Mouse (Mus musculus) forebrain, postnatal 0 days (tissue): ENCODE results near the gene Cep128. TPM values are rescaled to one million over a fixed set of nuclear protein-coding genes. Genes with fewer than 3 reads are reported as not detected.
A peak's percentile ranks its signal among the peaks of the same experiment; 100 is the strongest.

Experiments used
- ATAC-seq: fragments of 200-750 bp; cut with Nextera tagmentation; 2 replicates; pipeline ENCODE4 v1.8.0; 2017; ENCODE audit warnings: mild to moderate bottlenecking, moderate library complexity
- DNase-seq: peaks from one replicate; pipeline ENCODE4 v3.0.0-alpha.2; 2015
- H3K27ac ChIP-seq: fragments of 300-500 bp; sonication (generic); 2 replicates; pipeline ENCODE4 v1.5.1; 2014; ENCODE audit warnings: low read depth, mild to moderate bottlenecking, antibody characterized with exemption, low read length, moderate library complexity, mixed read lengths
- H3K27me3 ChIP-seq: fragments of 300-500 bp; sonication (generic); 2 replicates; pipeline ENCODE4 v1.6.1; 2014; ENCODE audit warnings: mild to moderate bottlenecking, low read length, mixed read lengths; ENCODE audit not compliant: insufficient read depth
- H3K36me3 ChIP-seq: fragments of 300-500 bp; sonication (generic); 2 replicates; pipeline ENCODE4 v1.6.1; 2014; ENCODE audit warnings: mild to moderate bottlenecking, moderate library complexity; ENCODE audit not compliant: insufficient read depth
- H3K4me1 ChIP-seq: fragments of 300-500 bp; sonication (generic); 2 replicates; pipeline ENCODE4 v1.6.1; 2014; ENCODE audit warnings: antibody characterized with exemption; ENCODE audit not compliant: insufficient read depth
- H3K4me2 ChIP-seq: fragments of 300-500 bp; sonication (generic); 2 replicates; pipeline ENCODE4 v1.6.1; 2014; ENCODE audit warnings: low read depth, mild to moderate bottlenecking, moderate library complexity
- H3K4me3 ChIP-seq: fragments of 300-500 bp; sonication (generic); 2 replicates; pipeline ENCODE4 v1.5.1; 2014; ENCODE audit warnings: low read depth, low read length, mixed read lengths
- H3K9ac ChIP-seq: fragments of 300-500 bp; sonication (generic); 2 replicates; pipeline ENCODE4 v1.6.1; 2014; ENCODE audit warnings: mild to moderate bottlenecking
- H3K9me3 ChIP-seq: fragments of 300-500 bp; sonication (generic); 2 replicates; pipeline ENCODE4 v1.6.1; 2016; ENCODE audit warnings: low read length
- CTCF ChIP-seq: sonication (generic); IDR thresholded peaks from 2 replicates; pipeline ENCODE4 v1.5.1; 2016; ENCODE audit warnings: antibody characterized with exemption, control low read depth, low read depth
- WGBS: fragments of 180-500 bp; shearing (Covaris S2); extraction: QIAGEN DNeasy Blood & Tissue Kit; methylation state at CpG from one replicate; pipeline ENCODE4 v1.1.7; 2014; 5-methylcytosine and 5-hydroxymethylcytosine counted together
- polyA plus RNA-seq: library from polyadenylated mRNA; unstranded; fragments of >200 nt; fragmentation: Nextera tagmentation; extraction: Ambion mirVana; gene quantifications from 2 replicates; pipeline ENCODE4 v1.2.1, GENCODE M21; 2015
- total RNA-seq: library from RNA; depleted of rRNA; stranded (reverse); fragments of >200 nt; gene quantifications from 2 replicates; pipeline ENCODE4 v1.2.3, GENCODE M21; 2014

Gene Cep128
- total and polyA plus RNA-seq, 2 experiments from 2014 or later: 3.0 to 8.4 TPM

DNA sequence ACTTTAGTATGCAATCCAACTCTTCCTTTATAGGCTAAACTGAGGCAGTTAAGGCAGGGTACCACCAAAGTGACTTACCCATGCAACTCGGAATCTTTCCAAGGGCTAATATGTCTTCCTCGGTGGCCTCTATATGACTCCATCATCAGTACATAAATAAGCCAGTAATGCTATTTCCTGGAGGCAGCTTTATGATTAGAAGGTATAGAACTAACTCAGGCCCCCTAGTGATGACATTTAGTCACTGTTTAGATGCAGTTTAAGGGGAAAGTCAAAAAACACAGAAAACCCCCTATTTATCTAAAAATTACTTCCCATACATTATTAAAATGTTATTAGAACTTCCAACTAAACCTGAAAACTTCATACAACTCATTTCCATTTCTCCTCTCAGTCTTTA is 114.6 kb downstream of the Cep128 start:
- ATAC-seq: no peak
- TF ChIP-seq CTCF: no peak
- Histone ChIP-seq H3K9me3 (no peaks in the 10 kb centered on the region), H3K27me3 (no peaks in the 10 kb centered on the region), H3K36me3 (no peaks in the 10 kb centered on the region), H3K4me1 (no peaks in the 10 kb centered on the region), H3K27ac (no peak overlapping the region), H3K4me2 (no peak overlapping the region), H3K4me3 (no peak overlapping the region), H3K9ac (no peak overlapping the region)
- no peak for DNase-seq
- WGBS: 94% methylated on average over 2 of the region's 2 CpGs

DNA sequence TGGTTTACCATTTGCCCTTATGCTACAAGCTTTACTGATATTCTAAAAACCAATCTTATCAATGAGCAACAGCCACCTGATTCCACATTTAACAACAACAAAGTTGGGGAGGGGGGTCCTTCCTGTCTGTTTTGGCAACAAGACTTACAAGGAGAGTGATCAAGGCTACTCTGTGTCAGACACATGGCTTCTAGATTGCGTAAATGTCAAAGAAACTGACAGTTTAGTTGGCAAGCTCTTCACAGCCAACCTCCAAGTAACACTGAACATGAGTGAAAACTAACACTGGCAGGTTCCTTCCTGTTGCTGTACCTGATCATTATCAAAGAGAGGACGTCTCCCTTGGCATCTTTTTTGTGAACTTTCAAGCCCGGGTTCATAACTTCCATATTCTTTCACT is 115.2 kb downstream of the Cep128 start:
- Histone ChIP-seq H3K27ac (no peak overlapping the region), H3K9me3 (no peaks in the 10 kb centered on the region), H3K4me3 (no peak overlapping the region), H3K27me3 (no peaks in the 10 kb centered on the region), H3K4me2 (no peak overlapping the region), H3K36me3 (no peaks in the 10 kb centered on the region), H3K4me1 (no peaks in the 10 kb centered on the region), H3K9ac (no peak overlapping the region)
- 92% methylated on average over 3 of the region's 3 CpGs for WGBS
- DNase-seq (no peak), ATAC-seq (no peak)
- no peak for TF ChIP-seq CTCF

DNA sequence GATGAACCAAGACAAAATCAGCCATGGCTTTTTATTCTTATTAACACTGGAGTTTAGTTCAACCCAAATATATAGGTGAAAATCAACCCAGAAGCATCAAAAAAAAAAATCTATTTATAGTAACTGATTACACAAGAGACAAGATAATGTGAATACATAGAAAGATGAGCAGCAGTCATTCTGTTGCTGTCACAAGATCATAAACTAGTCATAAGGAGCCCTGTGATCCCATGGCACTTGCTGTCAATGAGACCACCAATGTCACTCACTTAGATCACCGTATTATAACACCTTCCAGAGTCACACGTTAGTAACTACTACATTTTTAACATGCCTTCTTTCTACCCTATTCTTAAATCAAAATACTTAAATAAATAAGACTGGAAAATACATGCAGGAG is 118.2 kb downstream of the Cep128 start:
- Histone ChIP-seq H3K4me3 (no peak overlapping the region), H3K27me3 (no peaks in the 10 kb centered on the region), H3K4me2 (no peak overlapping the region), H3K36me3 (no peaks in the 10 kb centered on the region), H3K4me1 (no peaks in the 10 kb centered on the region), H3K9me3 (no peaks in the 10 kb centered on the region), H3K9ac (no peak overlapping the region), H3K27ac (no peak overlapping the region)
- DNase-seq: no peak
- no peak for TF ChIP-seq CTCF
- 72% methylated on average over 2 of the region's 2 CpGs for WGBS
- no peak for ATAC-seq

DNA sequence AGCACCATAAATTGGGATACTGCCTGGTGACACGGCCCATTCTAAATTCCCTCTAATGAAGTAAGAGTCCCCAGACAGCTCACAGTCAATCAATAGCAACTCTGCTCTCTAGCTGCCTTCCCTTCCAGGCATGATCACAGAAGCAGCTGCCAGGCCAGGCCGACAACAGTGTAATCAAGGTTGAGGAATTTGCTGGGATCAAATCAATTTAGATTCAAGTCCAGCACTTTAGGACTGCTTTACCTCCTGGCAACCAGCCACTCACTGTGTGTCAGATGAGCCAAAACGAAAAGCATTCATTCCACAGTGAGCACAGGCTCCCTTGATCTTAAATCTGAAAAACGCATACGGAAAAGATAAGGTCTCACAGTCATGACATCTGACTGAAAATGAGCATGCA is 118.7 kb downstream of the Cep128 start:
- Histone ChIP-seq H3K36me3 (no peaks in the 10 kb centered on the region), H3K27ac (no peak overlapping the region), H3K4me2 (no peak overlapping the region), H3K4me3 (no peak overlapping the region), H3K4me1 (no peaks in the 10 kb centered on the region), H3K9ac (no peak overlapping the region), H3K27me3 (no peaks in the 10 kb centered on the region), H3K9me3 (no peaks in the 10 kb centered on the region)
- 9% methylated on average over 5 of the region's 5 CpGs for WGBS
- ATAC-seq: peak; percentile 66
- TF ChIP-seq CTCF: no peak
- DNase-seq: peak; percentile 20

DNA sequence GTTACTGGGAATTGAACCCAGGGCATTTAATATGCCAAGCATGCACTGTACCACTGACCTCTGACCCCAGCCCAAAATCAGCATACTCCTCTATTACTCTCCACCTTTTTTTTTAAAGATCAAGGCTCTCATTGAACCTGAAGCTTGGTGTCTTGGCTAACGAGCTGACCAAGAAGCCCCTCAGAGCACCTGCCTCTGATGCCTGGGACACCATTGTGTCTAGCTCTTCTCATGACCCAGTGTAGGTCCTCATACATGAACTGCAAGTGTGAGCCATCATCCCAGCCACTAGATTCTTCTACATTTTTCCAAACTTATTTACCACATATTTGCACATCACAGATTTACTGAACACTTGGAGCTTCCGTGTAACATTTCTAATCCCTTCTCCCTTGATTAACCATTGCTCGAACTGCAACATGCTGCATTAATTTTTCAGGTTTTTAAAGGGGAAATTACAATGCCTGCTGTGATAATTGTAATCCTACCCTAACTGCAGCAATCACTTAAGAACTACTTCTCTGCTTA is 119.3 kb downstream of the Cep128 start:
- 28% methylated on average over 3 of the region's 3 CpGs for WGBS
- H3K27me3 ChIP-seq: no peaks in the 10 kb centered on the region
- H3K27ac ChIP-seq: no peak overlapping the region
- H3K9me3 ChIP-seq: no peaks in the 10 kb centered on the region
- no peaks in the 10 kb centered on the region for H3K36me3 ChIP-seq
- DNase-seq (no peak), ATAC-seq (no peak)
- no peak overlapping the region for H3K9ac ChIP-seq
- no peak for TF ChIP-seq CTCF
- no peaks in the 10 kb centered on the region for H3K4me1 ChIP-seq
- no peak overlapping the region for H3K4me2 ChIP-seq
- H3K4me3 ChIP-seq: no peak overlapping the region

DNA sequence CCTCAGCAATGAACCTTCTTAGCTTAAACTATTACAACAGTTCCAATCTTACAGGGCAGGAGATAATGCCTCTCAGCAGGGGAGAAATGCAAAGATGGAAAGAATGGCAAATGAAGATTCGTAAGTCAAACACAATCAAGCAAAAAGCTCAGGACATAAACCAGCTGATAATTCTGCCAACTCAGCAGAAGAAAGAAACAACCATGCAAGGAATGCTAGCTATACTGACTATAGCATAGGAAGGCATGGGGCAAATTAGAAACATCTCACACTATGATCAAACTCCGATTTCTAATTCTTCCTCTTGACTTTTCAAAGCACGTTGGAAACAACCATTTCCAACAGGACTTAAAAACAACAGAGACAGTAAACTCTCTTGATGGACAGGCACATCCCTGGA is 120.5 kb downstream of the Cep128 start:
- no peaks in the 10 kb centered on the region for H3K27me3 ChIP-seq
- H3K36me3 ChIP-seq: no peaks in the 10 kb centered on the region
- ATAC-seq (no peak), DNase-seq (no peak)
- no peaks in the 10 kb centered on the region for H3K9me3 ChIP-seq
- H3K27ac ChIP-seq: no peak overlapping the region
- no peak overlapping the region for H3K9ac ChIP-seq
- TF ChIP-seq CTCF: no peak
- no peaks in the 10 kb centered on the region for H3K4me1 ChIP-seq
- WGBS: 83% methylated on average over 3 of the region's 3 CpGs
- H3K4me2 ChIP-seq: no peak overlapping the region
- H3K4me3 ChIP-seq: no peak overlapping the region

DNA sequence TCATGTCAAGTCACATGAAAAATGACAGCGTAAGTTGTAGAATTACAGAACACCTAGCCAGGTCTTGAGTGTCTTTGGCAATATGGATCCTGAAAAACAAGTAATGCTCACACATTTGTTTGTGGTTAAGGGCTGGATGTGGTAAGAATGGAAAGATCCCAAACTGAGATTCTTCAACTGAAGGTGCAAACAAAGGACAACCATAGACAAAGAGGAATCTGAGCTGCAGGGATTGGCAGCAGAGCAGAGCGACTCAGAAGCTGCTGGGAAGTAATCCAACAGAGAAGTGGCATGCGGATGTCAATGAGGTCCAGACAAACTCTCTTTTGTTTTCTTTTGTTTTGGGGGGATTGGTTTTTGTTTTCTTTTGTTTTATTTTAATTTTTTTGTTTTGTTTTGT is 121.4 kb downstream of the Cep128 start:
- TF ChIP-seq CTCF: no peak
- no peak overlapping the region for H3K4me3 ChIP-seq
- H3K9me3 ChIP-seq: no peaks in the 10 kb centered on the region
- H3K9ac ChIP-seq: no peak overlapping the region
- no peak overlapping the region for H3K27ac ChIP-seq
- no peaks in the 10 kb centered on the region for H3K27me3 ChIP-seq
- WGBS: 55% methylated on average over 3 of the region's 3 CpGs
- H3K4me1 ChIP-seq: no peaks in the 10 kb centered on the region
- no peak overlapping the region for H3K4me2 ChIP-seq
- DNase-seq (no peak), ATAC-seq (no peak)
- H3K36me3 ChIP-seq: no peaks in the 10 kb centered on the region

DNA sequence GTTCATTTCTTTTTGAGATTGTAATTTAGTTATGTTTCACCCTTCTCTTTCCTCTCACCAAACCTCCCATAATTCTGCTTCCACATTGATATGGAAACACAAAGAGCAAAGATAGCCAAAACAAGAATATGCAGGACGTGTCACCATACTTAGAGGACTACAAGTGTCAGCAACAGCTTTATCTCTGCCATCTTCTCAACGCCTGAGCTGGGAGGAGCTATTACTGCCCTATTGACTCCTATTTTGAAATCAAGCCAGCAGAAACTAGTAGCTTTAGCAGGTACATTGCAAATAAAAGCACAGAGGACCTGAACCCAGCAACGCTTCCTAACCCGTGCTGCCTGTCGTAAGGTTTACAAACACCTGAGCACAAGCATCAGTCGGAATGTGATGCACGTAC is 127.9 kb downstream of the Cep128 start:
- Histone ChIP-seq H3K4me1 (no peaks in the 10 kb centered on the region), H3K27ac (no peak overlapping the region), H3K36me3 (no peaks in the 10 kb centered on the region), H3K9ac (no peak overlapping the region), H3K27me3 (no peaks in the 10 kb centered on the region), H3K9me3 (no peaks in the 10 kb centered on the region), H3K4me3 (no peak overlapping the region), H3K4me2 (no peak overlapping the region)
- 91% methylated on average over 7 of the region's 7 CpGs for WGBS
- ATAC-seq (no peak), DNase-seq (no peak)
- no peak for TF ChIP-seq CTCF
